8 mouse cellular contexts compared by ENCODE assay signal in the genomic region with DNA sequence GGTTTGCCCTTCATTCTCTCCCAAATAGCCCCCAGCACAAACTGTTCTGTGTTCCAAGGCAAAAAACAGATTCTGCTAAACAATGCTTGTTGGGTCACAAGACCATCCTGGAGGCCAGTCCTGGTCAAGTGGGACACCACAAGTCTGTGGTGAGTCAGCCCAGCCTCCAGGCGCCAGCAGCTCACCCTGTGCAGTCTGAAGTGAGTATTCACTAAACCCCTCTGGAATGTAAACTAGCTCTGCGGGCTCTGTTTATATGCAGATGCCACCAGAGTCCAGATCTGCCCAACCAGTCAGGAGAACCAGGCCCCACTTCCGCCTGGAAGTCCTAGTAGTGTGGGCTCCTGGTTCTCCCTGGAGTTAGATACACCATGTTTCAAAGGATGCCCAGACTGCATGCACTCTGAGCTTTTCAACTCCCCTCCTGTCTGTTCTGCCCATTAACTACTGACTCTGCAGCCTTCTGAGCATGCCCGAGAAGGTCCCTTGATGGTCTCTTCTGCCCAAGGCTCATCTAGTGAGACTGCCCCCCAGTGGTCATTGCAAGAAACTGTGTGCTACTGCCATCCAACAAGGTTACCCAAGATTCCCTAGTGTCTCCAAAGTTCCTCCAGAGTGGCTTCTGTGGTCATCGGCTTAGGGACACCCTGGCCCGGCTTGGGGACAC. TPM values are rescaled to one million over a fixed set of nuclear protein-coding genes. Genes with fewer than 3 reads are reported as not detected.
DNase-seq lines count a peak whose midpoint lies in the region; ATAC-seq lines count a peak whose summit lies in the region.

No protein-coding gene starts in this region.

- H3K9ac ChIP-seq in liver, embryonic 12.5 days, result no peak overlapping the region

- peaks cover 72% of the 10 kb centered on the region for H3K4me1 ChIP-seq in liver, embryonic 12.5 days
- H3K4me1 ChIP-seq in embryonic facial prominence, embryonic 10.5 days, result peaks cover 74% of the 10 kb centered on the region

- no peak overlapping the region for H3K4me3 ChIP-seq in liver, embryonic 12.5 days
- no peak overlapping the region for H3K4me3 ChIP-seq in embryonic facial prominence, embryonic 10.5 days

- no peak for ATAC-seq in liver, embryonic 12.5 days

- peak; percentile 59 for DNase-seq in liver
- DNase-seq in adrenal gland, postnatal 14 days, result peak; percentile 87
- peak; percentile 61 for DNase-seq in embryonic facial prominence, embryonic 10.5 days (ENCODE audit: low spot score)
- peak; percentile 69 to 77 for DNase-seq in heart, postnatal 14 days
- peak; percentile 76 for DNase-seq in layer of hippocampus, adult 9-11 months
- peak; percentile 71 to 76 for DNase-seq in lung, postnatal 4 days
- DNase-seq in spleen, postnatal 36 days (ENCODE audit: low spot score in 2 of 2), result peak; percentile 46 to 65

- no peaks in the 10 kb centered on the region for H3K9me3 ChIP-seq in liver, embryonic 12.5 days (replicated peaks)
- H3K9me3 ChIP-seq in embryonic facial prominence, embryonic 10.5 days, result no peaks in the 10 kb centered on the region

- WGBS in liver, embryonic 12.5 days (ENCODE audit: insufficient replicate concordance), result 68% methylated on average over 6 of the region's 6 CpGs
- WGBS in embryonic facial prominence, embryonic 10.5 days, result 48% methylated on average over 6 of the region's 6 CpGs

- no peaks in the 10 kb centered on the region for H3K27me3 ChIP-seq in liver, embryonic 12.5 days (replicated peaks)
- no peaks in the 10 kb centered on the region for H3K27me3 ChIP-seq in embryonic facial prominence, embryonic 10.5 days (replicated peaks; ENCODE audit: low read depth, poor library complexity, severe bottlenecking)

- no peak overlapping the region for H3K27ac ChIP-seq in liver, embryonic 12.5 days
- peak overlapping the region; percentile 10 for H3K27ac ChIP-seq in embryonic facial prominence, embryonic 10.5 days (replicated peaks)

- H3K36me3 ChIP-seq in liver, embryonic 12.5 days, result peaks cover 29% of the 10 kb centered on the region
- H3K36me3 ChIP-seq in embryonic facial prominence, embryonic 10.5 days (replicated peaks), result peaks cover 33% of the 10 kb centered on the region

- intact Hi-C loops in heart, postnatal 14 days (cut with DNase I), result no loop called here

- H3K4me2 ChIP-seq in liver, embryonic 12.5 days, result no peak overlapping the region

RNA-seq across cellular contexts. Expression of a gene that starts 39.9 kb away (rescaled TPM):
- polyA plus RNA-seq in liver, embryonic 12.5 days (2016; fragmentation: Nextera tagmentation; extraction: Ambion mirVana), result 208 and 209 TPM in 2 replicates
- total RNA-seq in adrenal gland, postnatal 14 days (2021), result 316 and 319 TPM in 2 replicates
- 388 and 409 TPM in 2 replicates for polyA plus RNA-seq in embryonic facial prominence, embryonic 10.5 days (2016; fragmentation: Nextera tagmentation; extraction: Ambion mirVana)
- 100 to 1,000 TPM; 418 to 433 TPM for total RNA-seq in heart, postnatal 14 days (2021)
